Mouse (Mus musculus) hindbrain, postnatal 0 days (tissue): ENCODE measurements around the gene Grin2b. TPM values are rescaled to one million over a fixed set of nuclear protein-coding genes. Genes with fewer than 3 reads are reported as not detected.

Experiments used
- ATAC-seq: fragments of 200-750 bp; cut with Nextera tagmentation; 2 replicates; pipeline ENCODE4 v1.8.0; 2017; ENCODE audit warnings: mild to moderate bottlenecking, moderate TSS enrichment, moderate library complexity
- DNase-seq: peaks from one replicate; pipeline ENCODE4 v3.0.0-alpha.2; 2015; ENCODE audit warnings: low spot score
- H3K27ac ChIP-seq: fragments of 300-500 bp; sonication (generic); 2 replicates; pipeline ENCODE4 v1.5.1; 2014; ENCODE audit warnings: mild to moderate bottlenecking
- H3K27me3 ChIP-seq: fragments of 300-500 bp; sonication (generic); 2 replicates; pipeline ENCODE4 v1.6.1; 2014; ENCODE audit warnings: low read length, mixed read lengths; ENCODE audit not compliant: insufficient read depth
- H3K36me3 ChIP-seq: fragments of 300-500 bp; sonication (generic); 2 replicates; pipeline ENCODE4 v1.6.1; 2014; ENCODE audit warnings: low read length, mixed read lengths; ENCODE audit not compliant: insufficient read depth
- H3K4me1 ChIP-seq: fragments of 300-500 bp; sonication (generic); 2 replicates; pipeline ENCODE4 v1.6.1; 2014; ENCODE audit warnings: antibody characterized with exemption, low read length, mixed read lengths; ENCODE audit not compliant: insufficient read depth
- H3K4me2 ChIP-seq: fragments of 300-500 bp; sonication (generic); 2 replicates; pipeline ENCODE4 v1.6.1; 2014; ENCODE audit warnings: low read depth, mild to moderate bottlenecking, low read length, moderate library complexity, mixed read lengths
- H3K4me3 ChIP-seq: fragments of 300-500 bp; sonication (generic); 2 replicates; pipeline ENCODE4 v1.5.1; 2014; ENCODE audit warnings: low read length
- H3K9ac ChIP-seq: fragments of 300-500 bp; sonication (generic); replicated peaks from 2 replicates; pipeline ENCODE4 v1.6.1; 2014; ENCODE audit warnings: mild to moderate bottlenecking, low read length, moderate library complexity, mixed read lengths
- H3K9me3 ChIP-seq: fragments of 300-500 bp; sonication (generic); 2 replicates; pipeline ENCODE4 v1.6.1; 2016; ENCODE audit warnings: low read length, mixed read lengths
- CTCF ChIP-seq: IDR thresholded peaks from 2 replicates; pipeline ENCODE4 v1.5.1; 2016; ENCODE audit warnings: antibody characterized with exemption, control low read depth, low read depth
- WGBS: fragments of 180-500 bp; shearing (Covaris S2); extraction: QIAGEN DNeasy Blood & Tissue Kit; methylation state at CpG from one replicate; pipeline ENCODE4 v1.1.7; 2014; 5-methylcytosine and 5-hydroxymethylcytosine counted together
- polyA plus RNA-seq: library from polyadenylated mRNA; unstranded; fragments of >200 nt; fragmentation: Nextera tagmentation; extraction: Ambion mirVana; gene quantifications from 2 replicates; pipeline ENCODE4 v1.2.1, GENCODE M21; 2015
- total RNA-seq: library from RNA; depleted of rRNA; stranded (reverse); fragments of >200 nt; gene quantifications from 2 replicates; pipeline ENCODE4 v1.2.3, GENCODE M21; 2014

Gene Grin2b
- total and polyA plus RNA-seq, 2 experiments from 2014 or later = 55.1 to 67.0 TPM

- no peak overlapping the region for H3K4me3 ChIP-seq
- H3K9me3 ChIP-seq = no peaks in the 10 kb centered on the region
- no peak overlapping the region for H3K9ac ChIP-seq
- no peak for TF ChIP-seq CTCF
- H3K27ac ChIP-seq = peak overlapping the region; percentile 23; the same call in 1 of the 2 replicates
- 23% methylated on average over 6 of the region's 6 CpGs for WGBS
- no peaks in the 10 kb centered on the region for H3K36me3 ChIP-seq
- H3K4me2 ChIP-seq = no peak overlapping the region
- peak; percentile 47 for DNase-seq
- no peaks in the 10 kb centered on the region for H3K4me1 ChIP-seq
- H3K27me3 ChIP-seq = no peaks in the 10 kb centered on the region; the same call in 1 of the 2 replicates
- ATAC-seq = peak; percentile 85
Observed at GRCm38 (mm10) chr6:136150064-136150463, 23.2 kb downstream of the Grin2b start.

- WGBS = 89% methylated on average over 6 of the region's 6 CpGs
- TF ChIP-seq CTCF = no peak
Observed at GRCm38 (mm10) chr6:136139967-136140366, 33.3 kb downstream of the Grin2b start.

GRCm38 (mm10) chr6:136130456-136130855 lies 42.9 kb downstream of the Grin2b start:
- ATAC-seq = peak; percentile 74
- no peaks in the 10 kb centered on the region for H3K36me3 ChIP-seq
- no peaks in the 10 kb centered on the region for H3K9me3 ChIP-seq
- H3K9ac ChIP-seq = no peak overlapping the region
- no peak overlapping the region for H3K4me3 ChIP-seq
- H3K27ac ChIP-seq = no peak overlapping the region
- H3K27me3 ChIP-seq = no peaks in the 10 kb centered on the region
- TF ChIP-seq CTCF = peak; percentile 67
- WGBS = 26% methylated on average over 10 of the region's 10 CpGs
- 0 out of 2 replicates have a peak, but pooled peaks cover 5% of the 10 kb centered on the region for H3K4me1 ChIP-seq
- no peak overlapping the region for H3K4me2 ChIP-seq
- peak; percentile 70 for DNase-seq

More at GRCm38 (mm10) chr6:136139967-136140366, 33.3 kb downstream of the Grin2b start:
- no peak for DNase-seq
- no peak overlapping the region for H3K4me3 ChIP-seq
- ATAC-seq = no peak
- no peaks in the 10 kb centered on the region for H3K27me3 ChIP-seq
- H3K27ac ChIP-seq = no peak overlapping the region
- H3K4me2 ChIP-seq = no peak overlapping the region
- no peaks in the 10 kb centered on the region for H3K9me3 ChIP-seq
- 0 out of 2 replicates have a peak, but pooled peaks cover 3% of the 10 kb centered on the region for H3K4me1 ChIP-seq
- H3K36me3 ChIP-seq = no peaks in the 10 kb centered on the region
- H3K9ac ChIP-seq = no peak overlapping the region

GRCm38 (mm10) chr6:136122593-136122992 lies 50.7 kb downstream of the Grin2b start:
- H3K36me3 ChIP-seq = no peaks in the 10 kb centered on the region
- no peak for TF ChIP-seq CTCF
- H3K4me2 ChIP-seq = no peak overlapping the region
- no peak overlapping the region for H3K9ac ChIP-seq
- no peak for ATAC-seq
- WGBS = 88% methylated on average over 3 of the region's 3 CpGs
- no peaks in the 10 kb centered on the region for H3K4me1 ChIP-seq
- H3K4me3 ChIP-seq = no peak overlapping the region
- H3K27ac ChIP-seq = no peak overlapping the region
- no peak for DNase-seq
- H3K9me3 ChIP-seq = no peaks in the 10 kb centered on the region
- H3K27me3 ChIP-seq = no peaks in the 10 kb centered on the region

GRCm38 (mm10) chr6:136117390-136117789 lies 55.9 kb downstream of the Grin2b start:
- DNase-seq = no peak
- WGBS = 91% methylated on average over 3 of the region's 3 CpGs

GRCm38 (mm10) chr6:136113639-136114410 lies 59.5 kb downstream of the Grin2b start:
- Histone ChIP-seq H3K4me2 (no peak overlapping the region), H3K9ac (no peak overlapping the region), H3K9me3 (no peaks in the 10 kb centered on the region), H3K27ac (no peak overlapping the region), H3K4me1 (peaks cover 6% of the 10 kb centered on the region; the same call in 1 of the 2 replicates), H3K36me3 (no peaks in the 10 kb centered on the region), H3K27me3 (no peaks in the 10 kb centered on the region), H3K4me3 (no peak overlapping the region)
- ATAC-seq = no peak
- WGBS = 31% methylated on average over 6 of the region's 6 CpGs
- no peak for DNase-seq
- no peak for TF ChIP-seq CTCF

More at GRCm38 (mm10) chr6:136117390-136117789, 55.9 kb downstream of the Grin2b start:
- H3K36me3 ChIP-seq = no peaks in the 10 kb centered on the region
- no peak overlapping the region for H3K4me2 ChIP-seq
- no peaks in the 10 kb centered on the region for H3K9me3 ChIP-seq
- H3K4me3 ChIP-seq = no peak overlapping the region
- no peaks in the 10 kb centered on the region for H3K4me1 ChIP-seq
- H3K27ac ChIP-seq = no peak overlapping the region
- peak; percentile 45 for TF ChIP-seq CTCF
- no peak for ATAC-seq
- H3K27me3 ChIP-seq = no peaks in the 10 kb centered on the region
- no peak overlapping the region for H3K9ac ChIP-seq

- Histone ChIP-seq H3K36me3 (no peaks in the 10 kb centered on the region), H3K9ac (no peak overlapping the region), H3K27me3 (no peaks in the 10 kb centered on the region), H3K9me3 (no peaks in the 10 kb centered on the region), H3K4me1 (peaks cover 6% of the 10 kb centered on the region; the same call in 1 of the 2 replicates), H3K4me2 (no peak overlapping the region), H3K4me3 (no peak overlapping the region), H3K27ac (no peak overlapping the region)
- 39% methylated on average over 6 of the region's 6 CpGs for WGBS
- no peak for TF ChIP-seq CTCF
- peak; percentile 38 for DNase-seq
- no peak for ATAC-seq
Observed at GRCm38 (mm10) chr6:136109172-136109571, 64.1 kb downstream of the Grin2b start.
